Mouse (Mus musculus) Muller cell, postnatal 12 days (primary cell): Measurements from ENCODE around the gene Srm.

Experiments used
- DNase-seq: peaks from one replicate; pipeline ENCODE4 v3.0.0-alpha.2; 2015; ENCODE audit errors: inconsistent ontology term

The Srm gene

DNA sequence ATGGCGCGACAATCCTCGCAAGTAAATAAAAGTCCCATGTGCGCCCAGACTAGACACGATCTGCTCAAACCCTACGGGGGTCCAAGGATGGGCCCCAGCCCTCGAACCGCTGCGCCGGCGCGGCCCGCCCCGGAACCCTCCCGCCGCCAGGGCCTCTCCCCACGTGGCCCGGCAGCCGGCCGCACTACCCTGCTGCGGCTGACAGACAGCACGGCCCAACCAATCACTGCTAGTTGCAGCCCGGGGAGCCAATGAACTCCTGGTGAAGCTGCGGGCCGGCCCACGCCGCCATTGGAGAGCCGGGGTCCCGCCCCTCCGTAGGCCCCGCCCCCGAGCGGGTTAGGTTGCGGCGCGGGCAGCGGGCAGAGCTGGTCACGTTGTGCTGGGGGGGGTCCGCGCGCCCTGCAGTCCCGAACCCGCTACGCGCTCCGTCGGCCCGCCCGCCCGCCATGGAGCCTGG lies at the start of gene Srm:
Srm (plus strand) TSS at position 333 of the 460 bp plus-strand sequence.
- peak; percentile 98 for DNase-seq

DNA sequence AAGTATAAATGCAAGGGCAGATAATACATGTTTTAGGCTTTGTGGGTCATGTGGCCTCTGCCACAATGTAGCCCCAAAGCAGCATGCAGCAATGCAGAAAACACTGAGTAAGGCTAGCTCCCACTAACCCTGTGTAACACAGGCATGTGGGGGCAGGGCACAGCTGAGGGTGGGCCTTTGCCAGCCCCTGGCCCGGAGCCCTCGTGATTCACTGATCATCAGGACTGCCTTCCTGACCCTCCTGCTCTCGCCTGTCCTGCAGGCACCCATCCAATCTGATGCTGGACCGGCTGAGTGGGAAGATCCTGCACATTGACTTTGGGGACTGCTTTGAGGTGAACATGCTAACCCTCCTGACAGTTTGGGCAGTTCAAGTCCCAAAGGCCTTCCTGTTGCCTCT lies 42.2 kb upstream of the Srm start:
- DNase-seq, result no peak

DNA sequence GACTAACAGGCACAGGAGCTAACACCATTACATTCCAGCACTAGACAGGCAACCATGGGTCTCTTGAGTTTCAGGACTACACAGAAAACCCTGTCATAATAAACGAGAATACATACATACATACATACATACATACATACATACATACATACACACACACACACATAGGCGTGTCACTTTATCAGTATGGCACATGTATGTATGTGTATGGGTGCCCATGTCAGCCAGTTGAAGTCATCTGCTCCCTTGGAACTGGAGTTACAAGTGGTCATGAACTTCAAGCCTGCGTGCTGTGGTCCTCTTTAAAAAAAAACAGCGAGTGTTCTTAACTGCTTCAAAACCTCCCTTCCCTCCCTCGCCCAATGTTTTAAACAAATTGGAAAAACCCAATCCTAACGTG lies 33.5 kb upstream of the Srm start:
- no peak for DNase-seq

DNA sequence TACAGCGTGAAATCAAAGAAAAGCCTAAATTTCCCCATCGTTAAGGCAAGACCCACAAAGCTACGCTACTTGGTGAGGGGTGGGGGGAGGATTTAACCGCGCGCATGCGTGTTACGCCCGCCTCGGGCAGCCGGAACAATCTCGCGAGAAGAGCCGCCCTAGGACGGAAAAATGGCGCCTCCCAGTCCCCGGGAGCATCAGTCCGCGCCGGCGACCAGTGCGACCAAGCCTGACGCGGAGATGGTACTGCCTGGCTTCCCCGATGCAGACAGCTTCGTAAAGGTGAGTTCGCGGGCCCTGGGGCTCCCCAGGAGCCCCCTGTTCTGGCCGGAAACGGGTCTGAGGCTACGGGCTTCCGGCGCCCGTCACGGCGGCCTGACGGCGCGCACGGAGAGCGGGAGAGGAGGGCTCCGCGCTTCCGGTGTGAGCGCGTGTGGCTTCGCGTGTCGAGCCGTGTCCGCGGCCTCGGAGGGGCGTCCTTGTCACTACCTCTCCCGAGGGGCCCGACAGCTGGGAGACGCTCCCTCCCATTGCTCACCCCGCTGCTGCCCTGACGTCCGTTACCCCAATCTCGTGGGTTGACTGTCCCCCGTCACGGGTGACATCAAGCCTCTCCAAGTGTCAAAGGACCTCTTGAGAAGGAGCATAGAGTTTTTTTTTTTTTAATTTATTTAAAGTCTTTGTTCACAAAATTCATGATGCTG lies 32.9 kb upstream of the Srm start, which contains the start of gene Exosc10:
Exosc10 (plus strand) TSS at position 133 of the 704 bp plus-strand sequence.
- peak; percentile 93 for DNase-seq

DNA sequence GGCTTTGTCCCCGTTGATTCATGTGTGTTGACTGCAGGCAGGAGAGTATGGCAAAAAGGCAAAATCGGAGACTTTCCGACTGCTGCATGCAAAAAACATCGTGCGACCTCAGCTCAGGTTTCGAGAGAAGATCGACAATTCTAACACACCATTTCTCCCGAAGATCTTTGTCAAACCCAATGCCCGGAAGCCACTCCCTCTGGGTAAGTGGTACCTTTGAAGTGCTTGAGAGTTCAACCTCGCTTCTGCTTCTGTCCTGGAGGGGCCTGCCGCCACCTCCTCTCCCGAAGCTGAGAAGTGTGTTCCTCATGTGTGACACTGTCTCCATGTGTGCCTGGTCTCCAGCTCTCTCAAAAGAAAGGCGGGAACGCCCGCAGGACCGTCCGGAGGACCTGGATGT lies 28.6 kb upstream of the Srm start:
- no peak for DNase-seq

DNA sequence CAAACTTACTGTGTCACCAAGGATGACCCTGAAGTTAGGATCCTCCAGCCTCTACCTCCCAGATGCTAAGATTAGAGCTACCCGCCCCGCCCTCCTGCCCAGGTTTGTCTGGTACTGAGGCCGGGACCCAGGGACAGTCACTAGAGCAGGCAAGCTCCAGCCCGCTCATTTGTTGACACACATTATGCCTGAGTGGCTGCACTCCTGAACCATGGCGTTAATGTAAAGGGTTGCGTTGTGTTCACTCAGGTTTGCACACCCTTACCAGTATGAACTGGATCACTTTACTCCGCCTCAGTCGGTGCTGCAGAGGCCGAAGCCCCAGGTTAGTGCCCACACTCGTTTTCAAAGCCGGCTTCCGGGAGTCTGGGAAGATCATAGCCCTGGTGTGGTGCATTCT lies 27.7 kb upstream of the Srm start:
- DNase-seq, result no peak

DNA sequence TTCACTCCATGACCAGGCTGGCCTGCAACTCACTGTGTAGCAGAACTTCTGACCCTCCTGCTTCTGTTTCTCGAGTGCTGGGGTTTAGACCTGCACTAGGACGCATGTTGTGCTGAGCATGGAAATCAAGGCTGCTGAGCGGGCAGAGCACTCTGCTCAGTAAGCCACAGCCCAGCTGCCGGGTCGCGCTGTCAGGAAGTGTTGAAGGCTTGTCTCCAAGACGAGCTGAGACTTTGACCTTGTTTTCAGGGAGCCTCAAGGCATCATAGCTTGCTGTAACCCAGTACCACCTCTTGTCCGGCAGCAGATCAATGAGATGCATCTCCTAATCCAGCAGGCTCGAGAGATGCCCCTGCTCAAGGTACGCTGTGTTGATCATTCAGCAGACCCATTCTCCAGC lies 21.2 kb upstream of the Srm start:
- DNase-seq, result no peak

DNA sequence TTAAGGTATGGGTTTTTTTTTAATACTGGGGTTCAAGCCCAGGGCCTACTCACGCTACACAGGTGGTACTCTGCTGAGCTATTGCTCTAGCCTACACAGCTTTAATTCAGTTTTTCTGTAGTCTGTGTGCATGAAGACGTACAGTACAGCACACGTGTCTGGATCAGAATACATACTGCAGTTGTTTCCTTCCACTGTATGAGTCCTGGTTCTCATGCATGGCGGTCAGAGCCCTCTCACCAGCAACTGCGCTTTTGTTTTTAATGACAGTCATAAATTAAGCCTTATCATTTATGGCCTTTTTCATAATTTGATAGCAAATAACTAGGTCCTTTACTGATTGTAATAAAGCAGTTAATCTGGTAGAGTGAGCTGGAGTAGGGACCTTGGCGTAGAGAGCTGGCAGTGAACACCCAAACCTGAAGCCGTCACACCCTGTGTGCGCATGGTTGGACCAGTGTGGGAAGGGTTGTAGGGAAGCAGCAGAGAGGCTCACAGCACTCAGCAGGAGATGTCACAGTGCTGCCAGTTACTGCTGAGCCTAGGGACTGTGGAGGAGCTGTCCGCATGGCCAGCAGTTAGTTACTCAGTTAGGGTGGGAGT lies 20.5 kb upstream of the Srm start:
- DNase-seq, result no peak

DNA sequence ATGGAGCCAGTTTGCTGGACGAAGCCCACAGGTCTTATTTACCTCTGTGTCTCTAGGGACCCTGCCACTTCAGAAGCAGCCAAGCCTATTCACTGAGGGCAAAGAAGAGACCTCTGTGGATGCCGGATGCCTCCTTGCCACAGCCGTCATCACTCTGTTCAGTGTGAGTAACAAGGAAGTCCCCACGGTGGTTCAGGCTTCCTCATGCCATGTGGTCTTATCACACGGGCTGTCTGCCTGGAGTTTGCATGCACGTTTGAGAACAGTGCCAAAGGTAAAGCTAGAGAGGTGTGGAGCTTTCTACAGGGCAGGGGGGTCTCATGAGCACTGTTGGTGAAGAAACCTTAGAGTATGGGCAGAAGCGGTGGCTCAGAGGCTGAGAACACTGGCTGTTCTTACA lies 18.1 kb upstream of the Srm start:
- no peak for DNase-seq

DNA sequence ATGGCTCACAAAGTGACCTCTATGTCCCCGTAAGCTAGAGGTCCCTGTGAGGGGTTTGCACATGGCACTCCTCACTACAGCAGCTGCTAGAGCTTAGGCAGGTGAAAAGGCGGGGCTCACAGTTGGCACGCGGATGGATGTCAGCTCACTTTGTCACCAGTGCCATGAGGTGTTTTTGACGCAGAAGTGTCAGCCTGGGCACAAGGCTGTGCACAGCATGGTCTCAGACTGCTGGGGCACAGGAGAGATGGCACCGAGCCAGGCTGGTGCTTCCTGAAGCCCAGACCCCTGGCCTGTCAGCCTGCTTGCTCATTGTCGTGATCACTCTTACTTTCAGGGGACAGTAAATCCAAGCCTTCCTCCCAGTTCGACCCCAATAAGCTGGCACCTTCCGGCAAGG lies 10.5 kb upstream of the Srm start:
- DNase-seq, result no peak

DNA sequence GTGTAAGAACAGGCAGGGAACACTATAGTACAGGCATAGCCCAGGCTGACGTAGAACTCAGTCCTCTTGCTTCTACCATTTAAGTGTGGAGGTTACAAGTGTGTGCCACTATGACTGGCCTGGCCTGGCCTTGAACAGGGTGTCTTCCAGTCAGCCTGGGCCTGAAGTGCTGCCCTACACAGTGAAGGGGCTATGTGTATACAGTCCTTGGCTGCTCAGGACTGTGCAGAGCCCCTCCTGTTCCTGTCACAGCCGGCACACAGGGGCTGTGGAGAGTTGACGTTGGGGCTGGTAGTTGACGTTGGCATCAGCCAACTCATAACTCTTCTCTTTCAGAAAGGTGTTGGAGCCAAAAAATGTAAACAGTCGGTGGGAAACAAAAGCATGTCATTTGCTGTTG lies 9.9 kb upstream of the Srm start:
- no peak for DNase-seq

DNA sequence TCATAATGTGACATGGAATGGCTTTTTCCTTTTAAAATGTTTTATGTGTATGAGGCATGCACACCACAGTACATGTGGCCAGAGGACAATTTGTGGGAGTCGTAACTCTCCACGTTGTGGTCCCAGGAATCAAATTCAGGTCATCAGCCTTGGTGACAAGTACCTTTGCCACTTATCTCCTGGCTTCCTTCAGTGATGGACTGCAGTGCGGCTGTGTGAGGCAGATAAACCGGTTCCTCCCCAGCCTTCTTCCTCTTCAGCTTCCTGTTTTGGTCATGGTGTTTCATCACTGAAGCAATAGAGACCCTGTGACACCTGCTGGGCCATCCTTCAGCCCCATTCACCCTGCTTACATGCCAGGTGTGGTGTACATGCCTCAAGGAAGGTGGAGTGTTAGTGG lies 8.0 kb upstream of the Srm start:
- no peak for DNase-seq

DNA sequence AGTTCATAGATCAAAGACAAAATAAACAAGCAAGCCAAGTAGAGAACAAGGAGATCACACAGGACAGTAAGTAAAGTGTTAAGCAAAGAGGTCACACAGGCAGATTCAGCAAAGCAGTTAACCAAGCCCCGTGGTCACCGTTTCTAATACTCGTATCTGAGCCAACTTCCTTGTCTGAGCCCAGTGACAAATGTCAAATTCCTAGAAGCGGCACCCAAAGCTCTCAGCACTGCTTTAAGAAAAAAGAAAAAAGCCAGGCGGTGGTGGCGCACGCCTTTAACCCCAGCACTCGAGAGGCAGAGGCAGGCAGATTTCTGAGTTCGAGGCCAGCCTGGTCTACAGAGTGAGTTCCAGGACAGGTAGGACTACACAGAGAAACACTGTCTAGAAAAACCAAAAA lies 4.7 kb upstream of the Srm start:
- no peak for DNase-seq

DNA sequence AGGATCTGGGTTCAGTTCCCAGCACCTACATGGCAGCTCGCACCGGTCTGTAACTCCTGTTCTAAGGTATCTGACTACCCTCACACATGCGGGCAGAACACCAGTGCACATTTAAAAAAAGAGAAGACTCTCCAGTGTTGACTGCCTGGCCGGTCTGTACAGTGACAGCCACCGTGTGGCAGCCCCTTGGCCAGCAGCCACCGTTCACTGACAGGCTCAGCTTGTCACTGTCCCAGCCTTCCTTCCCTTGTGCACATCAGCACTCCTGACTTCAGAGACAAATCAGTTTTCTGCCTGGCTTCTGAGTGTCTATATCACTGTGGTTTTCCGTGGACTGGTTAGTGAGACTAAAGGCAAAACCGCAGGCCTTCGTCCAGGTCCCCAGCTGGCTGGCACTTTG lies 2.5 kb upstream of the Srm start:
- DNase-seq, result no peak

DNA sequence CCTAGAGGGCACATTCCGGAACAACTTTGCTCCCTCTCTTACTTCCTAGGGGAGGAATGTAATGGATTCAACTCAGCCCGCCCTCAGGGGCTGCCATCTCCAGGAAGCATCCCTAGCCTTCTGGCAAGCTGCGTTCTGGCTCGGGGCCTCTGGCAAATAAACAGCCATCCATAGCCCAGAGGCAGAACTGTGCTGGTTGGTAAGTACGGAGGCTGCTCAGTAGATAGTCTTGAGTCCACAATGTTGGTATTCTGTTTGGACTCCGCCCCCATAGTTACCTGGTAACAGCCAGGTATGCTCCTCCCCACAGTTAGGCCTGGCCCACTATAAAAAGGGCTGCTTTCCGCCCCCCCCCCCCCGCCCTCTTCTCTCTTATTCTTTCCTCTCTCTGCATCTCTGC lies 1.7 kb upstream of the Srm start:
- DNase-seq, result peak; percentile 27

DNA sequence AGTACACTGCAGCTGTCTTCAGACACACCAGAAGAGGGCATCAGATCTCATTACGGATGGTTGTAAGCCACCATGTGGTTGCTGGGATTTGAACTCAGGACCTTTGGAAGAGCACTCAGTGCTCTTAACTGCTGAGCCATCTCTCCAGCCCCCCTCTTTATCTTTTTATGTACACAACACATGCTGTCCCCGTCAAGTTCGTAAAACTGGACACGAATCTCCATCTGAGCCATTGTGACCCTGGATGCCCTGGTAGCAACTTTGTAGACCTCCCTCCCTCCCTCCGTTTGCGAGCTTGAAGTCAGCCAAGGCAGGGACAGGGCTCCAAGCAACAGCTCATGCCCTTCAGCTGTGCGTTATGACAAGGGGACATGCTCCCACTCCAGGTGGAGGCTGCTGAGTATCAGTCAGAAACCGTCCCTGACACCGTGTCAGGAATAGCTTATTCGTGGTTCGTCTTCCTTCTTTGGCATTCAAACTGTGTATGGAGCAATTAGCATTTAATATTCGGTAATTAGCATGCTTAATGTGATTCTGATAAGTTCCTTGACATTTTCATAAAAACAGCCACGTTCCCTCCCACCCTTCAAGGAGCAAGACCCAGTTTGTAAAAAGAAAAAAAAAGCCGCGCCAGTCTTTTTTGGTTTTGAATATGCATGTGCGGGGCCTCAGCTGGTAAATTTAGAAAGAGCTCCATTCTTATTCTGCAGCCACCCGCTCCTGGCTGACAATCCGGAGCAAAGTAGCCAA lies 707 bp upstream of the Srm start:
- no peak for DNase-seq

DNA sequence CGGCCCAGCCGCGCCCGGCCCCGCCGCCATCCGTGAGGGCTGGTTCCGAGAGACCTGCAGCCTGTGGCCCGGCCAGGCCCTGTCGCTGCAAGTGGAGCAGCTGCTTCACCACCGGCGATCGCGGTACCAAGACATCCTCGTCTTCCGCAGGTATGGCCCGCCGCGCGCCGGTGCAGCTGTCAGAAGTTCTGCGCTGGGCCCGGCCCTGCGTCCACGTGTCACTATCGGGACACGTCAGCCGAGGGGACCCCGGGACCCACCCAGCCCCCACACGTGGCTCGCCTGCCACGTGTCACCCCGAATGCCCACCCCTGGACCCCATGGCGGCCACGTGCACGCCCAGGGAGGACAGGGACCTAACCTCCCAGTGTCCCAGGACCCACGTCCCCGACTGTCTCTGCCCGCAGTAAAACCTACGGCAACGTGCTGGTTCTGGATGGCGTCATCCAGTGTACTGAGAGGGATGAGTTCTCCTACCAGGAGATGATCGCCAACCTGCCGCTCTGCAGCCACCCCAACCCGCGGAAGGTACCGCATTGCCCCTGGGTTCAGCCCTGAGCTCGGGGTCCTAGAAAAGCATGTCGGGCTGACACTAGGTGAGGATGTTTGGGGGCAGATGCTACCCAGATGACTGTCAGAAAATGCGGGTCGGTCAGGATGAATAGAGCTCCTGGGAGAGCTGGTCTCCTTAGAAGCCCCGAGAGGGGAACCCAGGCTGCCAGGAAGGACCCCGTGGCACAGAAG lies 506 bp downstream of the Srm start:
- DNase-seq, result peak; percentile 60

DNA sequence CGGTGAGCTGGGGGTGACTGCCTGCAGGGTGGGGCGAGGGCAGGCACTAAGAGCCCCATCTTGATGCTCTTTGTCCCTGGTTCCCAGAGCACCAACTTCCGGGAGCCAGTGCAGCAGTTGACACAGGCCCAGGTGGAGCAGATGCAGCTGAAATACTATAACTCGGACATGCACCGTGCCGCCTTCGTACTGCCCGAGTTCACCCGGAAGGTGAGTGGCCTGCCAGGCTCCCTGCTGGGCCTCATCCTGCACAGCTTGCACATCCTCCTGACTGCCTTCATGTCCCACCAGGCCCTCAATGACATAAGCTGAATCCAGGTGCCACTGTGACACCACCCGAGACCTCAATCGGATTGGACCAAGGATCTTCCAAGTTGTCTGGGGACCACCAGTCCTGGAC lies 2.7 kb downstream of the Srm start:
- no peak for DNase-seq

DNA sequence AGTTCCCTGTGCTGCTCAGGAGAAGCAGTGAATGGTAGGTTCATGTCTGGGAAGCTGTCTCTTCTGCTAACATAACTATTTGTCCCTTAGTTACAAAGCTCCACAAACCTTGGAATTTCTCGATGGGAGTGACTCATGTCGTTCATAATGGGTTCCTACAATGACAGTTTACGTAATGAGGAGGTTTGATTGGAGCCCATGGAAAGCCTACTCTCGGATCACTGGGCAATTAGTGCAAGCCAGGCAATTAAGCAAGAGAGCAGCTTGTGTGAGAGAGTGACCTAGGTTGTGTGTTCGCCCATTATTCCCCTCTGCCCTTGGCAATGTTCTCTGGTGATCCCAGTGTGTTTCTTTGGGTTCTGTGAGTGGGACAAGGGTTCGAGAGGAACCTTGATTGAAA lies 4.6 kb downstream of the Srm start:
- DNase-seq, result peak; percentile 95

DNA sequence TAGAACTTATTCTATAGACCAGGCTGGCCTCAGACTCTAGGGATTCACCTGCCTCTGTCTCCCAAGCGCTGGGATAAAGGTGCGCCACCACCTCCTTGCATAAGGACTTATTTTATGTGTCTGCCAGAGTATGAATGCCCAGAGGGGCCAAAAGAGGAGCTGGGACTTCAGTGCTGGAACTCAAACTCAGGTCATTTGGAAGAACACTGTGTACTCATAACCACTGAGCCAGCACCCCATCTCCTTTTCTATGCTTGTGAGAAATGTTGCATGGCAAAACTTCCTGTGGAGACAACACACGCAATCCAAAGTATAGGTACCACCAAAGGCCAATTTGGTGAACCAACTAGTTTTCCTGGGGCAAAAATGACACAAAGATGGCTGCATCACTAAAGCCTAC lies 5.4 kb downstream of the Srm start:
- no peak for DNase-seq

DNA sequence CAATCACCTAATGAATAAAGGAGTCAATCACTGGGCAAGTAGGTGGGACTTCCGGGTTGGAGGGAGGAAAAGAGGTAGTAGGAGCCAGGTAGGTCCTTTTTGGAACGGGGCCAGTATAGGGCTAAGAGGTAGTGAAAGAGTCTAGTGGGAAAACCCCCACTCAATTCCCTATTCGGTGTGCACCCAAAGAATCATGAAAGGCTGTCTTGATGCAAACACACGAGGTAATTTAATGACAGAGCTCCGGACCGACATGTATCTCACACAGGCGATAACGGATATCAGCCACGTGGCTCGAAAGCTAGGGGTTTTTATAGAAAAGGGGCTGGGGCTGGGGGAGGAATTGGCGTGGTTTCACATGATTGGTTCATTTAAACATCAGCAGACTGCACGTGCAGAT lies 7.5 kb downstream of the Srm start:
- no peak for DNase-seq

DNA sequence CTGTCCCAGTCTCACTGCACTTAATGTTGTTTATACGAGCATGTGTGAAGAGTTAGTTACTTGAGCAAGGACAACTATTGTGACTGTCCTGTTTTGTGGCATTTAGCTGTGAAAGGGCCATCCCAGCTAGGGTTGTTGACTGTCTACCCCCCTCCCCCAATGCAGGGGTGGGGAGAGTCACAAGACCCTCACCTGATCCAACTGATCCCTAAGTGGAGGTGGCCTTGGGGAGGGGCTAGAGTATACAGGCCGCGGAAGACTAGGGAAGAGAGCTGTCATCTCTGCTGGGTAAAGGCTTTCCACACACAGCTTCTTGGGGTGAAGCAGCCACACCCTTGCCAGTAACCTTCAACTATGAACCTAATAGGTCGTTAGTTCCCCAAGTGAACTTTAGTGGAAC lies 9.0 kb downstream of the Srm start:
- no peak for DNase-seq
